Mouse (Mus musculus) C2C12 (cell line): ENCODE measurements around the gene Mrpl40.

Experiments used
- CEBPB ChIP-seq: IDR thresholded peaks from one replicate; pipeline ENCODE4 v1.6.1; 2011; ENCODE audit warnings: low read depth, mild to moderate bottlenecking, control low read depth, moderate library complexity
- CTCF ChIP-seq: IDR thresholded peaks from one replicate; pipeline ENCODE4 v1.5.1; 2011; ENCODE audit not compliant: control insufficient read depth, insufficient read depth, insufficient read length
- MAX ChIP-seq: IDR thresholded peaks from one replicate; pipeline ENCODE4 v1.6.1; 2011; ENCODE audit warnings: mild to moderate bottlenecking, control low read depth
- MYOD1 ChIP-seq: IDR thresholded peaks from one replicate; pipeline ENCODE4 v1.6.1; 2011; ENCODE audit warnings: low read depth; ENCODE audit not compliant: control insufficient read depth, insufficient read length
- MYOG ChIP-seq: IDR thresholded peaks from one replicate; pipeline ENCODE4 v1.6.1; 2011; ENCODE audit not compliant: control insufficient read depth, insufficient read length; ENCODE audit errors: extremely low read depth
- USF1 ChIP-seq: IDR thresholded peaks from one replicate; pipeline ENCODE4 v1.6.1; 2011; ENCODE audit warnings: low read depth, mild to moderate bottlenecking, control low read depth, moderate library complexity

DNA sequence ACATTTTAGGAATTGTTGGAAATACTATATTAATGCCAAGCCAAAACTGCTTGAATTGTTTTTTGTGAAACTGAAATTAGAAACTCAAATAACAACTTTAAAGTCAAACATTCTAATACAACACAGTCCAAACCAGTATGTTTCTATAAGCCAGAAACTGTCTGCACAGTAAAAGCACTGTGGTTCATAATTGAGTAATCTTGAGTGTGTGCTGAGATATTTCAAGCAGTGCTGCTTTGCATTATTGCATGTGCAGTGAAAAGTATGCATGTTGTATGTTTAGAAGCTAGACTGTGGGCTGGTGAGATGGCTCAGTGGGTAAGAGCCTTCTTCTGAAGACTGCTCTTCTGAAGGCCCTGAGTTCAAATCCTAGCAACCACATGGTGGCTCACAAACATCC lies 7.4 kb upstream of the Mrpl40 start:
- TF ChIP-seq CTCF (no peak), MAX (no peak), CEBPB (no peak), MYOD1 (no peak), USF1 (no peak), MYOG (no peak)
